Mouse (Mus musculus) liver, embryonic 14.5 days (tissue): ENCODE results near the gene Iqub.

Experiments used
- CTCF ChIP-seq: IDR thresholded peaks from 2 replicates; pipeline ENCODE4 v1.5.1; 2016; ENCODE audit warnings: antibody characterized with exemption, low read depth, control low read depth
- EP300 ChIP-seq: IDR thresholded peaks from 2 replicates; pipeline ENCODE4 v1.6.1; 2016; ENCODE audit warnings: antibody characterized with exemption, low read depth

- TF ChIP-seq EP300, result no peak
- TF ChIP-seq CTCF, result no peak
Measured at GRCm38 (mm10) chr6:24525705-24526104, 10.8 kb upstream of the Iqub start.
